Mouse (Mus musculus) megakaryocyte, embryonic 14.5 days (primary cell): ENCODE measurements around the gene Tgfbrap1. TPM values are rescaled to one million over a fixed set of nuclear protein-coding genes. Genes with fewer than 3 reads are reported as not detected.
"Not testable (repeated sequence)": the region's sequence is repeated elsewhere in the genome, so short reads cannot be mapped to it uniquely, and the experiment has no call there.

Source experiments
- H3K27me3 ChIP-seq: replicated peaks from 2 replicates; pipeline ENCODE3; 2012; ENCODE audit warnings: inconsistent platforms
- H3K36me3 ChIP-seq: replicated peaks from 2 replicates; pipeline ENCODE3; 2012; ENCODE audit warnings: low read length, inconsistent platforms, mixed read lengths
- H3K4me1 ChIP-seq: 2 replicates; pipeline ENCODE4 v1.6.1; 2012; ENCODE audit warnings: inconsistent platforms
- H3K4me3 ChIP-seq: replicated peaks from 2 replicates; pipeline ENCODE3; 2012; ENCODE audit warnings: moderate library complexity, mild to moderate bottlenecking, inconsistent platforms
- H3K9me3 ChIP-seq: 2 replicates; pipeline ENCODE4 v1.6.1; 2012; ENCODE audit warnings: inconsistent platforms
- FLI1 ChIP-seq: IDR thresholded peaks from 2 replicates; pipeline ENCODE4 v1.6.1; 2012; ENCODE audit warnings: low read length, inconsistent platforms, mixed read lengths
- GATA1 ChIP-seq: IDR thresholded peaks from 3 replicates; pipeline ENCODE4 v1.6.1; 2012; ENCODE audit warnings: mixed read lengths, low read length, inconsistent platforms, borderline replicate concordance
- polyA plus RNA-seq: library from polyadenylated mRNA; stranded (reverse); fragments of >175 nt; gene quantifications from 2 replicates; pipeline ENCODE4 v1.2.3, GENCODE M21; 2012; ENCODE audit warnings: low replicate concordance; ENCODE audit not compliant: insufficient read depth

Gene Tgfbrap1
- polyA plus RNA-seq, 1 experiment: 4.6 TPM

GRCm38 (mm10) chr1:43138268-43138812 lies 39.9 kb upstream of the Tgfbrap1 start:
- Histone ChIP-seq H3K4me3 (no peak overlapping the region), H3K36me3 (no peaks in the 10 kb centered on the region), H3K9me3 (no peaks in the 10 kb centered on the region), H3K27me3 (peaks cover 6% of the 10 kb centered on the region), H3K4me1 (peaks cover 40% of the 10 kb centered on the region)
- TF ChIP-seq GATA1 (no peak), FLI1 (no peak)

GRCm38 (mm10) chr1:43137334-43137733 lies 38.9 kb upstream of the Tgfbrap1 start:
- H3K4me1 ChIP-seq: peaks cover 38% of the 10 kb centered on the region

GRCm38 (mm10) chr1:43136488-43137029 lies 38.1 kb upstream of the Tgfbrap1 start:
- H3K9me3 ChIP-seq, H3K4me3 ChIP-seq, H3K36me3 ChIP-seq, H3K27me3 ChIP-seq: not testable (repeated sequence)
- H3K4me1 ChIP-seq: peaks cover 31% of the 10 kb centered on the region

More at GRCm38 (mm10) chr1:43137334-43137733, 38.9 kb upstream of the Tgfbrap1 start:
- no peak for TF ChIP-seq GATA1
- TF ChIP-seq FLI1: no peak
- Histone ChIP-seq H3K9me3 (no peaks in the 10 kb centered on the region), H3K4me3 (no peak overlapping the region), H3K27me3 (peaks cover 6% of the 10 kb centered on the region), H3K36me3 (no peaks in the 10 kb centered on the region)

- Histone ChIP-seq H3K4me3 (no peak overlapping the region), H3K27me3 (peaks cover 5% of the 10 kb centered on the region), H3K36me3 (no peaks in the 10 kb centered on the region), H3K9me3 (peaks cover 5% of the 10 kb centered on the region), H3K4me1 (peaks cover 13% of the 10 kb centered on the region)
- TF ChIP-seq FLI1 (no peak), GATA1 (no peak)
These were observed 33.2 kb upstream of the Tgfbrap1 start for GRCm38 (mm10) chr1:43131591-43131990.

GRCm38 (mm10) chr1:43130219-43130981 lies 32.0 kb upstream of the Tgfbrap1 start:
- H3K9me3 ChIP-seq: peaks cover 5% of the 10 kb centered on the region
- peaks cover 1% of the 10 kb centered on the region for H3K27me3 ChIP-seq
- H3K36me3 ChIP-seq: no peaks in the 10 kb centered on the region
- no peak for TF ChIP-seq FLI1
- TF ChIP-seq GATA1: no peak
- peaks cover 3% of the 10 kb centered on the region; the same call in 1 of the 2 replicates for H3K4me1 ChIP-seq
- no peak overlapping the region for H3K4me3 ChIP-seq

GRCm38 (mm10) chr1:43127820-43128610 lies 29.6 kb upstream of the Tgfbrap1 start:
- TF ChIP-seq FLI1 (no peak), GATA1 (no peak)
- Histone ChIP-seq H3K9me3 (peaks cover 5% of the 10 kb centered on the region), H3K27me3 (peaks cover 1% of the 10 kb centered on the region), H3K4me1 (peaks cover 3% of the 10 kb centered on the region; the same call in 1 of the 2 replicates), H3K36me3 (no peaks in the 10 kb centered on the region), H3K4me3 (no peak overlapping the region)

- no peaks in the 10 kb centered on the region for H3K36me3 ChIP-seq
- peaks cover 3% of the 10 kb centered on the region; the same call in 1 of the 2 replicates for H3K4me1 ChIP-seq
- TF ChIP-seq GATA1: no peak
- H3K27me3 ChIP-seq: peaks cover 1% of the 10 kb centered on the region
- peaks cover 5% of the 10 kb centered on the region for H3K9me3 ChIP-seq
- no peak overlapping the region for H3K4me3 ChIP-seq
These were observed 28.8 kb upstream of the Tgfbrap1 start for GRCm38 (mm10) chr1:43127196-43127595.

- Histone ChIP-seq H3K36me3 (peaks cover 7% of the 10 kb centered on the region), H3K27me3 (no peaks in the 10 kb centered on the region), H3K4me1 (peaks cover 4% of the 10 kb centered on the region; the same call in 1 of the 2 replicates), H3K9me3 (peaks cover 5% of the 10 kb centered on the region), H3K4me3 (no peak overlapping the region)
- TF ChIP-seq FLI1 (no peak), GATA1 (no peak)
These were observed 26.3 kb upstream of the Tgfbrap1 start for GRCm38 (mm10) chr1:43124726-43125125.

- peaks cover 18% of the 10 kb centered on the region for H3K36me3 ChIP-seq
- peaks cover 10% of the 10 kb centered on the region for H3K9me3 ChIP-seq
- no peaks in the 10 kb centered on the region for H3K27me3 ChIP-seq
- 0 out of 2 replicates have a peak, but pooled peaks cover 4% of the 10 kb centered on the region for H3K4me1 ChIP-seq
- TF ChIP-seq FLI1 (no peak), GATA1 (no peak)
- H3K4me3 ChIP-seq: no peak overlapping the region
These were observed 24.2 kb upstream of the Tgfbrap1 start for GRCm38 (mm10) chr1:43122616-43123015.
